Mouse (Mus musculus): Measurements from ENCODE around the gene Otud7b.

DNA sequence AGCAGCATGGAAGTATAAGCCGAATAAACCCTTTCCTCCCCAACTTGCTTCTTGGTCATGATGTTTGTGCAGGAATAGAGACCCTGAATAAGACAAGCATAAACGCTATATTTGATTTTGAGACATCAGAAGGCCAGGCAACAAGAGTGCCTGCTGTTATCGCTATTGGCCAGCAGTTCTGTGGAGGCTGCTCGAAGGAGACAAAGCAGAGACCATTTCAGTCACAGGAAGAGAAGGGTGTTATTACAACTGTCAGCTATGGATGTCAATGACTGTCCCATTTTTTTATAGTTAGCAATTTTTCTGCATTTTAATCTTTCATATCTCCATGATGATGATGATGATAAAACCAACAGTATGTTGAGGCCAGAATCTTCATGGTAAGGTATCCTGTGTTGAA, 22.7 kb upstream of the Otud7b start:
- no peak for TF ChIP-seq CTCF (IDR thresholded peaks at IDR 0.05; ENCODE audit: insufficient read depth, low read depth, low read length)
- TF ChIP-seq POLR2A (IDR thresholded peaks at IDR 0.05; ENCODE audit: insufficient read depth, low read depth, low read length) = no peak

Measured in olfactory bulb, adult 2 months (tissue).